Comparison of ENCODE assay signal across 11 mouse cellular contexts in the genomic region with DNA sequence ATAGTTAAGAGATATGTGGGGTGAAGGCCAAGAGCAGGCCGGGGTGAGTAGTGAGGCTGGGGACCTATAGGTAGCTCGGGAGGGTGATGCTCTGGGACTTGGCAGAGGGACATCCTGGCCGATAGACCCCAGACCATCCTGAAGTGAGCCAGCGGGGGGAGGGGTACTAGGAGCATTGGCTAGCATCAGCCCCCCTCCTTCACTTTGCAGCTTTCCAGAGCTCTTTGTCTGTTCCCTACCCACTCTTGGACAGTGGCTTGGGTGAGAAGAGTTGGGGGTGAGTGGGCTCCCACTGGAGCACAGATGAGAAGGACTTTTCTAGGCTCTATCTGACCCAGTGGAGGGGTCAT. TPM values are rescaled to one million over a fixed set of nuclear protein-coding genes. Genes with fewer than 3 reads are reported as not detected.
DNase-seq lines count a peak whose midpoint lies in the region; ATAC-seq and TF ChIP-seq lines count a peak whose summit lies in the region.
"Had no signal": no experiment of that assay in that cellular context is flagged by ENCODE, and none has a peak within 500 bp of the region (broad histone marks: within the 10 kb centered on the region; RNA-seq: fewer than 3 reads in every experiment).

No protein-coding gene starts in this region.

- TF ChIP-seq CTCF in midbrain, postnatal 0 days (IDR thresholded peaks at IDR 0.05) = no peak

- H3K9ac ChIP-seq in ES-E14 (ENCODE audit: insufficient read depth, low read depth, low read length, poor library complexity, severe bottlenecking) = 0 out of 2 replicates have a peak overlapping the region, but pooled peaks have one; percentile 8
- peak overlapping the region; percentile 48 for H3K9ac ChIP-seq in hindbrain, embryonic 14.5 days
- peak overlapping the region; percentile 42; the same call in 1 of the 2 replicates for H3K9ac ChIP-seq in midbrain, postnatal 0 days (replicated peaks; ENCODE audit: low read length, poor library complexity, severe bottlenecking)

- peaks cover 63% of the 10 kb centered on the region for H3K27me3 ChIP-seq in embryonic facial prominence, embryonic 10.5 days (replicated peaks; ENCODE audit: low read depth, poor library complexity, severe bottlenecking)
- no peaks in the 10 kb centered on the region for H3K27me3 ChIP-seq in hindbrain, embryonic 14.5 days (ENCODE audit: control insufficient read depth, insufficient read depth, low read length)
- no peaks in the 10 kb centered on the region for H3K27me3 ChIP-seq in midbrain, postnatal 0 days (ENCODE audit: insufficient read depth, low read length)

- H3K9me3 ChIP-seq in ES-E14 (ENCODE audit: control insufficient read depth, insufficient read depth, low read depth, low read length) = no peaks in the 10 kb centered on the region
- H3K9me3 ChIP-seq in embryonic facial prominence, embryonic 10.5 days = no peaks in the 10 kb centered on the region
- H3K9me3 ChIP-seq in hindbrain, embryonic 14.5 days (ENCODE audit: control insufficient read depth, low read length) = no peaks in the 10 kb centered on the region
- no peaks in the 10 kb centered on the region for H3K9me3 ChIP-seq in midbrain, postnatal 0 days (ENCODE audit: low read length)

- H3K4me3 ChIP-seq in ES-E14 (ENCODE audit: insufficient read depth in 1 of 2, low read depth in 1 of 2, low read length in 2 of 2, poor library complexity in 1 of 2, severe bottlenecking in 1 of 2) = peak overlapping the region in 1 of 2 experiments; percentile 32; a peak in 2 of 4 replicates
- H3K4me3 ChIP-seq in embryonic facial prominence, embryonic 10.5 days = no peak overlapping the region
- peak overlapping the region; percentile 26 for H3K4me3 ChIP-seq in hindbrain, embryonic 14.5 days (replicated peaks; ENCODE audit: low read length)
- peak overlapping the region; percentile 24; the same call in 1 of the 2 replicates for H3K4me3 ChIP-seq in midbrain, postnatal 0 days (ENCODE audit: low read depth, low read length)

- H3K4me2 ChIP-seq in hindbrain, embryonic 14.5 days (replicated peaks) = peak overlapping the region; percentile 48
- H3K4me2 ChIP-seq in midbrain, postnatal 0 days (ENCODE audit: low read depth, low read length, poor library complexity, severe bottlenecking) = peak overlapping the region; percentile 46

- DNase-seq in ES-E14 (ENCODE audit: low read depth, low spot score) = no peak
- DNase-seq in embryonic facial prominence, embryonic 10.5 days (ENCODE audit: low spot score) = no peak
- DNase-seq in hindbrain, embryonic 14.5 days (ENCODE audit: low spot score) = no peak
- no peak for DNase-seq in midbrain, postnatal 0 days (ENCODE audit: low spot score)
- DNase-seq in layer of hippocampus, adult 9-10 months (ENCODE audit: low spot score) = no peak
- no peak for DNase-seq in heart, postnatal 10 days

- 22% methylated on average over 4 of the region's 4 CpGs for WGBS in embryonic facial prominence, embryonic 10.5 days
- 20% methylated on average over 4 of the region's 4 CpGs for WGBS in hindbrain, embryonic 14.5 days
- WGBS in midbrain, postnatal 0 days = 1% methylated on average over 4 of the region's 4 CpGs

- H3K36me3 ChIP-seq in ES-E14 (ENCODE audit: control insufficient read depth, insufficient read depth, low read length, poor library complexity, severe bottlenecking) = peaks cover 2% of the 10 kb centered on the region; the same call in 1 of the 2 replicates
- H3K36me3 ChIP-seq in embryonic facial prominence, embryonic 10.5 days (replicated peaks) = no peaks in the 10 kb centered on the region
- H3K36me3 ChIP-seq in hindbrain, embryonic 14.5 days (replicated peaks; ENCODE audit: control insufficient read depth, insufficient read depth) = peaks cover 13% of the 10 kb centered on the region; the same call in 1 of the 2 replicates
- no peaks in the 10 kb centered on the region for H3K36me3 ChIP-seq in midbrain, postnatal 0 days (ENCODE audit: insufficient read depth, low read length)

- intact Hi-C loops in heart, postnatal 10 days (cut with DNase I) = no loop called here

- peak overlapping the region; percentile 96 for H3K27ac ChIP-seq in ES-E14 (ENCODE audit: insufficient read depth, low read depth, low read length, poor library complexity, severe bottlenecking)
- H3K27ac ChIP-seq in embryonic facial prominence, embryonic 10.5 days (replicated peaks) = peak overlapping the region; percentile 72
- peak overlapping the region; percentile 80 for H3K27ac ChIP-seq in hindbrain, embryonic 14.5 days
- H3K27ac ChIP-seq in midbrain, postnatal 0 days (ENCODE audit: low read depth, low read length) = peak overlapping the region; percentile 73

- in situ Hi-C loops in ES-E14 (cut with MboI; ENCODE audit: low sequenced_read_pairs in 2 of 2, unreplicated experiment in 2 of 2) = no loop called here

- H3K4me1 ChIP-seq in ES-E14 (ENCODE audit: control insufficient read depth in 2 of 2, insufficient read depth in 2 of 2, low read length in 2 of 2, poor library complexity in 1 of 2) = peaks cover 4 to 47% of the 10 kb centered on the region in 2 experiments; a peak in 2 of 4 replicates
- peaks cover 73% of the 10 kb centered on the region for H3K4me1 ChIP-seq in embryonic facial prominence, embryonic 10.5 days
- peaks cover 48% of the 10 kb centered on the region for H3K4me1 ChIP-seq in hindbrain, embryonic 14.5 days (replicated peaks; ENCODE audit: control insufficient read depth, insufficient read depth, low read length)
- peaks cover 20% of the 10 kb centered on the region; the same call in 1 of the 2 replicates for H3K4me1 ChIP-seq in midbrain, postnatal 0 days (ENCODE audit: insufficient read depth, low read length)

- ATAC-seq in hindbrain, embryonic 14.5 days (ENCODE audit: low FRiP score) = no peak
- no peak for ATAC-seq in midbrain, postnatal 0 days (ENCODE audit: low FRiP score)
- no peak for ATAC-seq in megakaryocyte-erythroid progenitor cell, adult 5-6 weeks (replicated peaks; ENCODE audit: low FRiP score, low TSS enrichment, poor library complexity, severe bottlenecking)
- ATAC-seq: inflammation-experienced regulatory T-cells, adult 6 months had no signal

TF ChIP-seq in ES-E14, 5 proteins besides CTCF, POLR2A, EP300 and RAD21:
- TF ChIP-seq ZC3H11A (IDR thresholded peaks at IDR 0.05; ENCODE audit: borderline replicate concordance, low read depth, low read length) (no peak), HCFC1 (IDR thresholded peaks at IDR 0.05; ENCODE audit: borderline replicate concordance, insufficient read depth, low read length) (no peak), CHD2 (IDR thresholded peaks at IDR 0.05; ENCODE audit: low read depth, low read length) (no peak), MAFK (IDR thresholded peaks at IDR 0.05; ENCODE audit: insufficient read depth, low read depth, low read length) (no peak), ZNF384 (IDR thresholded peaks at IDR 0.05; ENCODE audit: low read depth, low read length) (no peak)

RNA-seq across cellular contexts. Expression of gene AC124108.1, which starts 10.2 kb away (rescaled TPM):
- total RNA-seq in ES-E14 (2012; rRNA removed) = 5.0 and 6.5 TPM in 2 replicates
- polyA plus RNA-seq in embryonic facial prominence, embryonic 10.5 days (2016; fragmentation: Nextera tagmentation; extraction: Ambion mirVana) = 1.00 and 1.4 TPM in 2 replicates
- 3.6 and 3.8 TPM in 2 replicates for polyA plus RNA-seq in hindbrain, embryonic 14.5 days (2014; fragmentation: Nextera tagmentation; extraction: Ambion mirVana)
- total RNA-seq in midbrain, postnatal 0 days (2014; rRNA removed) = 3.9 and 6.9 TPM in 2 replicates
- 0.50 and 0.54 TPM in 2 replicates for polyA plus RNA-seq in midbrain, postnatal 0 days (2015; fragmentation: Nextera tagmentation; extraction: Ambion mirVana)
- total RNA-seq in megakaryocyte-erythroid progenitor cell, adult 5-6 weeks (2014; fragmentation: Nextera tagmentation) = not detected in 2 replicates
- total RNA-seq in megakaryocyte-erythroid progenitor cell, adult 5-6 weeks (2017) = not detected in 2 replicates
- total RNA-seq in heart, postnatal 10 days (2021) = not detected
- total RNA-seq: granulocyte monocyte progenitor cell, adult 5-6 weeks had no signal
- polyA plus RNA-seq: inflammation-experienced regulatory T-cells, adult 6 months had no signal

RNA-seq across cellular contexts. Expression of gene Lemd1, which starts 10.3 kb away (rescaled TPM):
- total RNA-seq in ES-E14 (2012; rRNA removed) = 3.9 and 4.3 TPM in 2 replicates
- 1.9 and 2.0 TPM in 2 replicates for polyA plus RNA-seq in embryonic facial prominence, embryonic 10.5 days (2016; fragmentation: Nextera tagmentation; extraction: Ambion mirVana)
- polyA plus RNA-seq in hindbrain, embryonic 14.5 days (2014; fragmentation: Nextera tagmentation; extraction: Ambion mirVana) = 15.9 and 22.1 TPM in 2 replicates
- 9.3 and 12.6 TPM in 2 replicates for total RNA-seq in midbrain, postnatal 0 days (2014; rRNA removed)
- polyA plus RNA-seq in midbrain, postnatal 0 days (2015; fragmentation: Nextera tagmentation; extraction: Ambion mirVana) = 11.3 and 12.6 TPM in 2 replicates
- not detected in 2 replicates for total RNA-seq in megakaryocyte-erythroid progenitor cell, adult 5-6 weeks (2014; fragmentation: Nextera tagmentation)
- total RNA-seq in megakaryocyte-erythroid progenitor cell, adult 5-6 weeks (2017) = not detected in 2 replicates
- not detected for total RNA-seq in heart, postnatal 10 days (2021)
- total RNA-seq: granulocyte monocyte progenitor cell, adult 5-6 weeks had no signal
- polyA plus RNA-seq: inflammation-experienced regulatory T-cells, adult 6 months had no signal

RNA-seq across cellular contexts. Expression of gene Gm10188, which starts 28.1 kb away (rescaled TPM):
- 0.37 TPM in 1 of 2 replicates, not detected in the other for total RNA-seq in ES-E14 (2012; rRNA removed)
- not detected in 2 replicates for polyA plus RNA-seq in embryonic facial prominence, embryonic 10.5 days (2016; fragmentation: Nextera tagmentation; extraction: Ambion mirVana)
- 0.39 and 0.47 TPM in 2 replicates for polyA plus RNA-seq in hindbrain, embryonic 14.5 days (2014; fragmentation: Nextera tagmentation; extraction: Ambion mirVana)
- not detected in 2 replicates for total RNA-seq in midbrain, postnatal 0 days (2014; rRNA removed)
- polyA plus RNA-seq in midbrain, postnatal 0 days (2015; fragmentation: Nextera tagmentation; extraction: Ambion mirVana) = 0.22 TPM in 1 of 2 replicates, not detected in the other
- total RNA-seq in megakaryocyte-erythroid progenitor cell, adult 5-6 weeks (2014; fragmentation: Nextera tagmentation) = not detected in 2 replicates
- total RNA-seq in megakaryocyte-erythroid progenitor cell, adult 5-6 weeks (2017) = not detected in 2 replicates
- not detected for total RNA-seq in heart, postnatal 10 days (2021)
- total RNA-seq: granulocyte monocyte progenitor cell, adult 5-6 weeks; left cerebral cortex, adult 8-10 months had no signal
- polyA plus RNA-seq: embryonic facial prominence, embryonic 11.5 days; inflammation-experienced regulatory T-cells, adult 6 months had no signal
